Mouse (Mus musculus): ENCODE results near the gene Espl1. TPM values are rescaled to one million over a fixed set of nuclear protein-coding genes. Genes with fewer than 3 reads are reported as not detected.
A peak's percentile ranks its signal among the peaks of the same experiment; 100 is the strongest.

Gene Espl1
- total RNA-seq, 2 experiments from 2014 or later: 1.8 to 2.3 TPM

DNA sequence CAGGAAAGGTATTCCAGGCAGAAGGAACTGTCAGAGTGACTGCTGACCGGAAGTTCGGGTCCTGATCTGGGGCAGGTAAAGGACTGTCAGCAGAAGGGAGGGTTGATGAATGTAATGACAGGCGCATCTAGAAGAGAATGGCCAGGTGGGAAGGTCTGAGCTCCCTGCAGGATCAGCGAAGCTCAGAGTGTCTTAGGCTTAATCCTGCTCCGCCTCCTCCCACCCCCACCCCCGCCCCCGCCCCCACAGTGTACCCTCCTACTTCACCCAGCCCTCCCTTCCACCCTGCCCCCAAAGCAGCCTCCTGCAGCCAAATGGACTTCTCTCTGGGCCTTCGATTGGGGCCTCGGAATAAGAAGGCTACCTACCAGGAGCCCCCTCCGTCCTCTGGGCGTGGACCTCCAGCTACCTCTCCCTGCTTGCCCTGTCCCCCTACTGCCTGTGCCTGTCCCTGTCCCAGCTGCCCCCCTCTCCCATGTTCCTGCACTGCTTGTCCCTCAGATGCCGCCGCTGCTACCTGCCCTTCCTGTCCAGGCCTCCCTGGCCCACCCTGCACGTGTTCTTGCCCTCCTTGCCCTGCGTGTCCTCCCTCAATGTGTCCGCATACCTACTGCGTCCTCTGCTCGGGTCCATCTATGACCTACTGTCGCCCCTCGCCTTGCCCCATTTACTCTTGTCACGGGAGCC is 25.6 kb upstream of the Espl1 start, which contains the start of gene Gm9918:
Gm9918 (plus strand) TSS at position 290 of the 687 bp plus-strand sequence.
- DNase-seq (ENCODE audit: low spot score in 2 of 2): no peak
- intact Hi-C loops (cut with DNase I): no loop called here

DNA sequence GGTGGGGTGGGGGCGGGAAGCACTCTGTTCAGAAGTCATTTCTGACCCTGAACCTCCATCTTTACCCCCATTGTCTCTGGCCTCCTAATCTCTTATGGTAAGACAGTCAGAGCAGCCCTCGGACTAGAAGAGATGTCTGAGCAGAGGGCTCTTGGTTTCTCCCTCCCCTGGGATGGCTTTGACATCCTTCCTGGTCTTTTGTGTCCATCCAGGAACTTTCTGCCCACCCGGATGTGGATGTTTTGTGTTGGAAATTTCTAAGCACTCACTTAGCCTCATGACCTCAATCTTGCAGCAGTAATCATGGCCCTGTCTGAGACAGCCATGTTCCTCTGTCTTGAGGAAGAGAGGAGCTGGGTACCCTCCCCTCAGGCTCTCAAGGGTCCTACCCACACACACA is 24.6 kb upstream of the Espl1 start:
- intact Hi-C loops (cut with DNase I): no loop called here
- no peak for DNase-seq (ENCODE audit: low spot score in 2 of 2)

DNA sequence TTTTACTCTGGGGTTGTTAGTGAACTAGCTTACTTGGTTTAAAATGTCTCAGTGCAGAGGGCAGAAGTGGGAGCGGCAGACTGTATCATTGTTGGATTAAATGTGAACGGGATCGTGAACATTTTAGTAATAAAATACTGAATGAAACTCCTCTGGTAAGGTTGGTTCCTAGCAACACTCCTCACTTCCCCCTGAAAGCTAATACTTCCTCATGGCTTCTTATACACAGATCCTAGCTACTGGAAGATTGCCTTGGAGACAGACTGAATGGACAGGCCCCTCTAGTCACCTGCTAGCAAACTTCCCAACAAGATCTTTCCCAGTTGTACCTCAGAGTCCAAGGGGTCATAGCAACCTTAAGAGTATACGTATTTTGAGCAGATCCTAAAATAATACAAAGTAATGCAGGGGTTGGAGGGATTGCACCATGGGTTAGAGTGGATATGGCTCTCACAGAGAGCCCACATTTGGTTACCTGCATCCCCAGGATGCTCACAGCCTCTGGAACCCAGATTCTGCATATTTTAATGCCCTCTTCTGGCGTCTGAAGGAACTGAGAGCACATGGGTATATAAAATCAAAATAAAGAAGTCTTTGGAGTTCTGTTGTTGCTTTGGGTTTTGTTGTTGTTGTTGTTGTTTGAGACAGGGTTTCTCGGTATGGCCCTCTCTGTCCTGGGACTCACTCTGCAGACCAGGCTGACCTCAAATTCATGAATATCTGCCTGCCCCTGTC is 21.9 kb upstream of the Espl1 start:
- no peak for DNase-seq (ENCODE audit: low spot score in 2 of 2)
- intact Hi-C loops (cut with DNase I): no loop called here

DNA sequence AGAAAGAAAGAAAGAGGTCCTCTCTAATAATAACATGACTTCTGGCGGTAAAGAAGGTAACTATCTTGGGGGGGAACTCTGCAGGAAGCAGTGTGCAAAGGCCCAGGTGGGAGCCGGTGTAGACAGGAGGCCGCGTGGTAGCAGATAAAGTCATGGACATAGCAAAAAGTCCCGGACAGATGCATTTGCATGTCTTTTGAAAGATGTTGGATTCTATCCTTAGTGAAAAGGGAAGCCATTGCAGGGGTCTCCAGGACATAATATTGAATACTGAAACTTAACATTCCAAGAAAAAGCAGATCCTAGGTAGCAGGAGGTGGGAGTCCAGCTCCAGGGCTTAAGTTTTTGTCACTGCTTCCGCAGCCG is 17.4 kb upstream of the Espl1 start:
- DNase-seq (ENCODE audit: low spot score in 2 of 2): no peak
- intact Hi-C loops (cut with DNase I): loop anchor here (2.0 kb wide), 1 partner anchor 32 kb away; no protein-coding TSS in a partner anchor

DNA sequence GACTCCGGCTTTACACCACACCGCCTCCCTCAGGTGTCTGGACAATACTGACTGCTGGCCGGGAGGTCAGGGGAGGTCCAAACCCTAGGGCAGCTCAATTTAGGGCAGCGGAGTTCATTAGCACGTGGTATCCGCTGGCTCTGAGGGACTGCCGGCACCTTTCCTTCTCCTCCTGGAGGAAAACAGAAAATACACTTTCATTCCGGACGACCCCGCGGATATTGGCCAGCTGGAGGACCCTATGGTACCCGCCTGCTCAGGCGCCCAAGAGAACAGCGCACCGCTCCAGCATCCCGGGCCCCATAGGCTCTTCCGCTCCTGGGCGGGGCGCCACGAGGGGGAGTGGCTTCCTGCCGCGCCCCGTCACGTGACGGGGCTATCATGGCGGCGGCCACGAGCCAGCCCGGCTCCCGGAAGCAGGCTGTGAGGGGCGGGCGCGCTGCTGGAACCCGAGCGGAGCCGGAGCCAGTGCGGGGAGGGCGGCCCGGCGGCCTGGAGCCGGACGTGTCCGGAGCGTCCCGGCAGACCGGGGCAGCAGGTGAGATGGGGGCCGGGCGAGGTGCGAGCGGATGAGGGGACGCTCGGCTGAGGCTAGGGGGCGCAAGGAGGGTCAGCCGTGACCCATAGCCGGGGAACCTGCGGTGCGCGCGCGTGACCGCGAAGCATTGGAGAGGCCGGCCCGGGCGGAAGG is 16.8 kb upstream of the Espl1 start, which contains the start of gene Mfsd5:
Mfsd5 (plus strand) TSS at position 363 of the 691 bp plus-strand sequence.
- intact Hi-C loops (cut with DNase I): loop anchor here (2.0 kb wide), 1 partner anchor 32 kb away; no protein-coding TSS in a partner anchor

DNA sequence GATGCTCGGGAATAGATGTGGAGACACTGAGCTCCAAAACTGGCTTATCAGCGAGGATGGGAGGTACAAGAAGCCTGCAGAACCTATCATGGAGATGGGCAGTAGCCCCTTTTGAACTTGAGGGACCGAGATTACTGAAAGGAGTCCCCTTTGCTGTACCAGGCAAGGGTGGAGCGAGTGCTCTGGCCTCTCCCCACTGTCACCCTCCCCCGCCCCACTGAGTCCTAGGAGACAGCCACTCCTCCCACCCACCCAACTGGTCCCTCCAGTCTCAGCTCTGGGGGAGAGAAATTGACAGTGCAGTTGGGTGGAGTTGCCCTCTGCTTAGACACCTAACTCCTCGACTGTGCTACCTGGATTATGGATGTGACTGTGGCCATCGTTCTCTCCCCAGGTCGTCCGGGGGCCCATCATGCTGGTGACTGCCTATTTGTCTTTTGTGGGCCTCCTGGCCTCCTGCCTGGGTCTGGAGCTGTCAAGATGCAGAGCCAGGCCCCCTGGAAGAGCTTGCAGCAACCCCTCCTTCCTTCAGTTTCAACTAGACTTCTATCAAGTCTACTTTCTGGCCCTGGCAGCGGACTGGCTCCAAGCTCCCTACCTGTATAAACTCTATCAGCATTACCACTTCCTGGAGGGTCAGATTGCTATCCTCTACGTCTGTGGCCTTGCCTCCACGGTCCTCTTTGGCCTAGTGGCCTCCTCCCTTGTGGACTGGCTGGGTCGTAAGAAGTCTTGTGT is 16.1 kb upstream of the Espl1 start:
- DNase-seq (ENCODE audit: low spot score in 2 of 2): no peak
- intact Hi-C loops (cut with DNase I): loop anchor here (2.0 kb wide), 1 partner anchor 33 kb away; no protein-coding TSS in a partner anchor

More for the DNA sequence above, 16.8 kb upstream of the Espl1 start, which contains the start of gene Mfsd5:
- peak; percentile 84 to 86 for DNase-seq (ENCODE audit: low spot score in 2 of 2)

DNA sequence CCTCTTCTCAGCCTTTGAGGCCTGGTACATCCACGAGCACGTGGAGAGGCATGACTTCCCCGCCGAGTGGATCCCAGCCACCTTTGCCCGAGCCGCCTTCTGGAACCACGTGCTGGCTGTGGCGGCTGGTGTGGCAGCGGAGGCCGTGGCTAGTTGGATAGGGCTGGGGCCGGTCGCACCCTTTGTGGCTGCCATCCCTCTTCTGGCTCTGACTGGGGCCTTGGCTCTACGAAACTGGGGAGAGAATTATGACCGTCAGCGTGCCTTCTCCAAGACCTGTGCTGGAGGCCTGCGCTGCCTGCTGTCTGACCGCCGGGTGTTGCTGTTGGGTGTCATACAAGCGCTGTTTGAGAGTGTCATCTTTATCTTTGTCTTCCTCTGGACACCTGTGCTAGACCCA is 15.4 kb upstream of the Espl1 start:
- no peak for DNase-seq (ENCODE audit: low spot score in 2 of 2)
- intact Hi-C loops (cut with DNase I): no loop called here

DNA sequence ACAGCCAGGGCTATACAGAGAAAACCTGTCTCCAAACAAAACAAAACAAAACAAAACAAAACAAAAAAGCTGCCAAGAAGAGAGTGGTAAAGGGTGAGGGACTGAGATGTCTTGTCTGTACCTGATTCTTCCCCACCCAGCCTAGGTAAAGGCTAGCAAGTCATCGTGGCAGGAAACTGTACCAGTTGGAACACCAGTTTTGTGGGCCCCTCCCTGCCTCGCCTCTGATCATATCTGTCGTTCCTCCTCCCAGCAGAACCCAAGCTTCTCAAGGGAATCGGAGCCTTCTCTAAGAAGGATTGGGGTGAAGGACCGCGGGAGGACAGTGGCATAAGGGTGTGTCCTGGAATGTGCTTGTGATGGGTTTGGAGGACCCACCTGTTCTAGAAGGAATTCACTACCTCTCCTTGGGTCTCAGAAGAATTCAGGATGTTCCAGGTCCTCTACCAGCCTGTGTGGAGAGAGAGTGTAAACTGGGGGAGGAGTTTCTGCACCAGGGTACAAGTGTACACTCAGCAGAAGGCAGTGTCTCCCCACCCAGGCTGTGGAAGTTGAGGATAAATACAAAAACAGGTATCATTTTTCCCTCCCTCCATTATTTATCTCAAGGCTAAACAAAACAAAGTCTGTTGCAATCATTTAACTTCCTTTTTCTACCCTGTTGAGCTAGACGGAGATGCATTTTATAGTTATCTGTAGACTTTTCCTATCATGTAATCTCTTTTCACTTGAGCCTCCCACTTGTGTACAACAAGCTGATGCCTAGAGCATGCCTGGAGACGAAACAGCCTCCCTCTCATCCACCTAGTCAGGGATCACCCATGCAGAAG is 13.4 kb upstream of the Espl1 start:
- no peak for DNase-seq (ENCODE audit: low spot score in 2 of 2)
- intact Hi-C loops (cut with DNase I): no loop called here

DNA sequence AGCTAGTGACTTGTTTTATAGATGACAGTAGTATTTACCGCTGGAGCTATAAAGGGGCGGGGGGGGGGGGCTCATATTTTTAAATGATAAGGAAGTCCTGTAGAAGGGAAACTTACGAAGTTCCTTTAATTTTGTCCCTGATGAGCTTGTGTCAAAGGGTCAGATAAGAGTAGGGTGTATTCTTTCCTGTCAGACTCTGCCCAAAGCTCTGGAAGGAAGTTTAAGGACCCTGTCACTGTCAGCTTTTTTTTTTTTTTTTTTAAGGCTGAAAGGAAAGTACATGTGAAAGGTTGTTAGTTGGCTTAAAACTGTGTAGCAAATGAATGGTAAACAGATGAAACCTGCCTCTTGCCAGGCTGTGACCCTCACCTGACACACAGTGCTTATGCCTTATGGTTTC is 12.4 kb upstream of the Espl1 start:
- intact Hi-C loops (cut with DNase I): no loop called here
- DNase-seq (ENCODE audit: low spot score in 2 of 2): no peak

DNA sequence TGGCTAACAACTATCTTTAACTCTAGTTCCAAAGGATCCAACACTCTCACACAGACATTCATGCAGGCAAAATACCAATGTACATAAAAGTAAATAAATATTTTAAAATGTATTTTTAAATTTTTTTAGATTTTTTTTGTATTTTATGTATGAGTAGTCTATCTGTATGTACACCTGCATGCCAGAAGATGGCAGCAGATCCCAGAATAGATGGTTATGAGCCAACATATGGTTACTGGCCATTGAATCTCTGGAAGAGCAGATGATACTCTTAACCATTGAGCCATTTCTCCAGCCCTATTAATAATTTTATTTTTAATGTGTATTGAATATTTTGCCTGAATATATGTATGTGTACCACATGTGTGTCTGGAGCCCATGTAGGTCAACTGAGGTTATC is 8.7 kb upstream of the Espl1 start:
- peak; percentile 41 to 58 for DNase-seq (ENCODE audit: low spot score in 2 of 2)

DNA sequence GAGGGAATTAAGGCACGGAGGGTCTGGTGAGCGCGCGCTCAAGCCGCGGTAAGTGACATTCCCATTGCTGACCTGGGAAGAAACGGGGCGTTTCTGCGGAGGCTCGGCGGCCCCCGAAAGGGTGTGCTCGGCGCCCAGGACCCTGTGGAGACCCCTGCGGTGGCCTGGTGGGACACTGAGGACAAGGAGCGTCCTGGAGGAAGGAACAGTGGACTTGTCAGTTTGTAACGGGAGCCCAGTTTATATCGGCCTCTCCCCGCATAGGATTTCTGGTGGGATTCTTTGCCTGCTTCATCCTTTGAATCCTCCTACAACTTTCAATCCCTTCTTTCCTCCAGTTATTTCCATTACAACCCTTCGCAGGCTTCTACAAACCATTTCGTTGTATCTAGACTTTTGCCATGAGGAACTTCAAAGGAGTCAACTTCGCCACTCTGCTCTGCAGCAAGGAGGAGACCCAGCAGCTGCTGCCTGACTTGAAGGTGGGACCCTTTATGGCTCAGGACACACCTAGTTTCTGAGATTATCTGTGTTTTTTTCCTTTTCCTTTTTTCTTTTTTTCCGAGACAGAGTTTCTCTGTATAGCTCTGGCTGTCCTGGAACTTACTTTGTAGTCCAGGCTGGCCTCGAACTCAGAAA is 421 bp downstream of the Espl1 start:
- DNase-seq (ENCODE audit: low spot score in 2 of 2): no peak
- intact Hi-C loops (cut with DNase I): no loop called here

More for the DNA sequence above, 8.7 kb upstream of the Espl1 start:
- intact Hi-C loops (cut with DNase I): loop anchor here (5.0 kb wide), 1 partner anchor 40 kb away; the partner anchor contains the start of gene Pfdn5

DNA sequence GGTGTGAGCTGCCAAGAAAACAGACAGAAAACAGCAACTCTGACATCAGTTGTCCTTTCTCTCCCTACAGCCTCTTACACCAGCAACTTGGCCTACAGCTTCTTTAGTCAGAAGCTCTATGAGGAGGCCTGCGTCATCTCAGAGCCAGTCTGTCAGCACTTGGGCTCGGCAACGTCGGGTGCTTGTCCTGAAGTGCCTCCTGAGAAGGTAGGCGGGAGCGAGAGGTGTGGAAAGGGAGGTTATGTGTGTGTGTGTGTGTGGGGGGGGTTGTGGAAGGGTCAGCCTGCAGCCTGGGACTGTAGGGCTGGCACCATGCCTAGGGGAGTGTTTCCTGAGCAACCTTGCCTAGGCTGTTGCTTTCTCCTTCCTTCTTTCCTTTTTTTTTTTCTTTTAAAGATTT is 6.5 kb downstream of the Espl1 start:
- intact Hi-C loops (cut with DNase I): no loop called here
- DNase-seq (ENCODE audit: low spot score in 2 of 2): no peak

DNA sequence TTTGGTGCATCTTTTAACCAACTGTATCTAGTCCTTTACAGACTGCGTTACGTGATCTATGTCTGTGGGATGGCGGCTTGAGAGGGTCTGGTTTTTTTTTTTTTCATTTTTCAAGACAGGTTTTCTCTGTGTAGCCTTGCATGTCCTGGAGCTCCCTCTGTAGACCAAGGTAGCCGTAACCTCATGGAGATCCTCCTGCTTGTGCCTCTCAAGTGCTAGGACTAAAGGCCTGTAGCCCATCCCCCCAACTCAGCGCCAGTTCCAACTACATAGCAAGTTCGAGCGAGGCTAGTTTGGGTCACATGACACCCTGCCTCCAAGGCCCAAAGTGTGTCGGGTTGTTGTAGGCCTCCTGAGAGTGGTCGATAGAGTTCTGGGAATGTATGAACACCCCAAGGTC is 12.7 kb downstream of the Espl1 start:
- no peak for DNase-seq (ENCODE audit: low spot score in 2 of 2)
- intact Hi-C loops (cut with DNase I): no loop called here

DNA sequence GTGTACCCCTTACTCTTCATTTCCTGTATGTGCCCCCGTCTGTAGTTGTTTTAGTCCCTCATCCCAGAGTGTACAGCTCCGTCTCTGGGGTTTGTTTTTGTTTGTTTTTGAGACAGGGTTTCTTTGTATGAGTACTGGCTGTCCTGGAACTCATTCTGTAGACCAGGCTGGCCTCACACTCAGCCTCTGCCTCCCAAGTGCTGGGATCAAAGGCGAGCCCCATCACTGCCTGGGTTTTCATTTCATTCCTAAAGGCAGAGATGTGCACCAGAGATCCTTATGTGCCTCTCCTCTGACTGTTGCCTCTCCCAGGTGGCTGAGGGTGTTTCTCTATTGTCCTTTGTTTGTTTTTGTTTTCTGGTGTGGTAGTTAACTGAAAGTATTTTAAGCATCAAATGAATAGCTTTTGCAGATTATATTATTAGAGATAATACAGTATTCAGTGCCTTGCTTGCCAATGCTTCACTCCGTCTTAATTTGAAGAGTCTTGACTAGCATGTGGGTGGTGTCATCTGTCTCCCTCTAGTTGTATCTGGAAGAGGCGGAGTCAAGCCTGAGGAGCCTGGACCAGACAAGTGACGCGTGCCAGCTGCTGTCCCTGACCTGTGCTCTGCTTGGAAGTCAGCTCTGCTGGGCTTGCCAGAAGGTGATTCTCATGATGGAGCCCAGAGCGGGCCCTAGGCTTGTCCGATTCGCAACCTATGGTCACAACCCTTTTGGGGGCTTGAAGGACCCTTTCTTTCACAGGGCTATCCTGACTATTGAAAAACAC is 14.2 kb downstream of the Espl1 start:
- intact Hi-C loops (cut with DNase I): no loop called here

DNA sequence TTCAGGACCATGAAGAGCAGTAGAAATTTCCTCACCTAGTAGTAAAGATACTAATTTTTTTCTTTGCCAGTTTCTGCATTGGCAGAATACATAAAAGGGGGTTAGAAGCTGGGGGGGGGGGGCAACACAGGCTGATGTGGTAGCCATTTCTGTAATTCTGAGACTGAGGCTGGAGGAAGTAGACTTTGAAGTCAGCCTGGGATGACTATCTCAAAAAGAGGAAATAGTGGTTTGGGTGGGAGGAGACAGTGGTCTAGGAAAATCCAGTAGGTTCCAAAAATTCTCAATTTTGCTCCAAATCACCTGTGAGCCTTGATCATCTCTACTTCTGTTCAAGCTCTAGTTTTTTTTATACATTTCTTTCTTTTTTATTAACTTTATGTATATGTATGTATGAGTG is 15.4 kb downstream of the Espl1 start:
- intact Hi-C loops (cut with DNase I): no loop called here
- DNase-seq (ENCODE audit: low spot score in 2 of 2): no peak

More for the DNA sequence above, 14.2 kb downstream of the Espl1 start:
- no peak for DNase-seq (ENCODE audit: low spot score in 2 of 2)

DNA sequence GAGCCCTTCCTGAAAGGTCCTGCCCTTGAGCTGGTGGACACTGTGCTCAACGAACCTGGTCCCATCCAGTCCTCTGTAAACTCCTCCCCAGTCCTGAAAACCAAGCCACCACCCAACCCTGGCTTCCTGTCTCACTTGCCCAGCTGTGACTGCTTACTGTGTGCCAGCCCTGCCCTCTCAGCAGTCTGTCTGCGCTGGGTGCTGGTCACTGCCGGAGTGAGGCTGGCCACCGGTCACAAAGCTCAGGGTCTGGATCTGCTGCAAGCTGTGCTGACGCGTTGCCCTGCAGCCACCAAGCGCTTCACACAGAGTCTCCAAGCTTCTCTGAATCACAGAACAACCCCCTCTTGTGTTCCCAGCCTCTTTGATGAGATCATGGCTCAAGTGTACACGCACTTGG is 19.2 kb downstream of the Espl1 start:
- peak; percentile 11 to 30 for DNase-seq (ENCODE audit: low spot score in 2 of 2)
- intact Hi-C loops (cut with DNase I): no loop called here

DNA sequence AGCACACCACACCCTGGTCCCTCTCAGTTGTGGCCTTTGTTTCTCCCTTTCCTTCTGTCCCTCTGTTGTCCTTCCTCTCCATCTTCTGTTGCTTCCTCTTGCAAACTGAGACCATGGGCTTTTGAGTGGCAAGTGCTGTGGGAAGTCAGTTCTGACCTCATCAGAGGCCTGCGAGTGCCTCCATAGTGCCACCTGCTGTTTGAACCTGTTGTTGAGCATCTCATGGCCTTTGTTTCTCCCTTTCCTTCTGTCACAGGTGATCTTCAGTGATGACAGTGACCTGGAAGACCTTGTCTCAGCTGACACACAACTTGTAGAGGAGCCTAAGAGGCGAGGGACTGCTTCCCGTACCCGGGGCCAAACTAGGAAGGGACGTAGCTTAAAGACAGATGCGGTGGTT is 20.2 kb downstream of the Espl1 start:
- intact Hi-C loops (cut with DNase I): no loop called here
- peak; percentile 59 to 75 for DNase-seq (ENCODE audit: low spot score in 2 of 2)
